Mouse (Mus musculus) CH12.LX (cell line): ENCODE results near the gene Tstd1. TPM values are rescaled to one million over a fixed set of nuclear protein-coding genes. Genes with fewer than 3 reads are reported as not detected.

ENCODE experiments used
- DNase-seq: peaks from one replicate; pipeline ENCODE4 v3.0.0-alpha.2; 2013; ENCODE audit errors: extremely low read depth
- H3K27ac ChIP-seq: 2 replicates; pipeline ENCODE4 v1.5.1; 2012; ENCODE audit warnings: low read depth, mild to moderate bottlenecking, control low read depth, moderate library complexity; ENCODE audit not compliant: insufficient read depth
- H3K27me3 ChIP-seq: replicated peaks from 2 replicates; pipeline ENCODE3; 2012; ENCODE audit warnings: inconsistent platforms
- H3K36me3 ChIP-seq, 2 experiments: replicated peaks in 1 of 2; 2 replicates each; pipeline versions ENCODE3 to v1.6.1; 2012; ENCODE audit warnings: inconsistent platforms in 1 of 2, low read length in 1 of 2, mild to moderate bottlenecking in 1 of 2, mixed read lengths in 1 of 2, moderate library complexity in 1 of 2; ENCODE audit not compliant: control insufficient read depth in 1 of 2, insufficient read depth in 1 of 2
- H3K4me1 ChIP-seq, 2 experiments: 2 replicates each; pipeline ENCODE4 v1.6.1; 2012; ENCODE audit warnings: inconsistent platforms in 1 of 2, moderate library complexity in 1 of 2; ENCODE audit not compliant: insufficient read depth in 2 of 2, control insufficient read depth in 1 of 2
- H3K4me2 ChIP-seq: 2 replicates; pipeline ENCODE4 v1.6.1; 2012; ENCODE audit warnings: low read depth, mild to moderate bottlenecking, control low read depth; ENCODE audit not compliant: poor library complexity, insufficient read depth, severe bottlenecking
- H3K4me3 ChIP-seq, 3 experiments: fragments of 150-350 bp in 1 of 3; sonication (generic) in 1 of 3; replicated peaks in 1 of 3; 2 replicates each; pipeline versions ENCODE3 to v1.5.1; 2011 to 2012; ENCODE audit warnings: low read depth in 2 of 3, low read length in 2 of 3, mild to moderate bottlenecking in 2 of 3, moderate library complexity in 2 of 3, control low read depth in 1 of 3, improper control_type of control experiment in 1 of 3, inconsistent platforms in 1 of 3, mixed read lengths in 1 of 3; ENCODE audit not compliant: poor library complexity in 1 of 3
- H3K79me2 ChIP-seq: replicated peaks from 2 replicates; pipeline ENCODE4 v1.6.1; 2012; ENCODE audit warnings: mild to moderate bottlenecking, moderate library complexity; ENCODE audit not compliant: control insufficient read depth, poor library complexity, insufficient read depth, severe bottlenecking; ENCODE audit errors: extremely low read depth
- H3K9ac ChIP-seq: 2 replicates; pipeline ENCODE4 v1.6.1; 2012; ENCODE audit warnings: low read depth, mild to moderate bottlenecking, control low read depth, moderate library complexity; ENCODE audit not compliant: insufficient read depth
- H3K9me3 ChIP-seq: replicated peaks from 2 replicates; pipeline ENCODE3; 2012; ENCODE audit warnings: low read length, inconsistent platforms, mixed read lengths
- CHD1 ChIP-seq: IDR thresholded peaks from 2 replicates; pipeline ENCODE4 v1.6.1; 2012; ENCODE audit warnings: low read depth, low read length, improper control_type of control experiment, inconsistent platforms
- CHD2 ChIP-seq: IDR thresholded peaks from 2 replicates; pipeline ENCODE4 v1.6.1; 2011; ENCODE audit warnings: low read length, improper control_type of control experiment
- ETS1 ChIP-seq: conservative IDR thresholded peaks from 2 replicates; pipeline ENCODE4 v1.6.1; 2012; ENCODE audit warnings: low read depth, mild to moderate bottlenecking, inconsistent platforms, low read length, improper control_type of control experiment, moderate library complexity
- GABPA ChIP-seq: IDR thresholded peaks from 2 replicates; pipeline ENCODE4 v1.6.1; 2012; ENCODE audit warnings: low read depth, low read length, improper control_type of control experiment, inconsistent platforms; ENCODE audit not compliant: insufficient replicate concordance
- IRF4 ChIP-seq: IDR thresholded peaks from 2 replicates; pipeline ENCODE4 v1.6.1; 2014; ENCODE audit warnings: low read depth, mild to moderate bottlenecking, inconsistent platforms, low read length, improper control_type of control experiment
- JUN ChIP-seq: IDR thresholded peaks from 2 replicates; pipeline ENCODE4 v1.6.1; 2011; ENCODE audit warnings: low read depth, mild to moderate bottlenecking, low read length, improper control_type of control experiment, moderate library complexity; ENCODE audit not compliant: insufficient read depth
- KAT2A ChIP-seq: IDR thresholded peaks from 2 replicates; pipeline ENCODE4 v1.6.1; 2012; ENCODE audit warnings: low read length, improper control_type of control experiment, inconsistent platforms; ENCODE audit not compliant: insufficient replicate concordance
- MAFK ChIP-seq: IDR thresholded peaks from 2 replicates; pipeline ENCODE4 v1.6.1; 2011; ENCODE audit warnings: low read length, improper control_type of control experiment; ENCODE audit not compliant: insufficient replicate concordance
- MAZ ChIP-seq: IDR thresholded peaks from 2 replicates; pipeline ENCODE4 v1.6.1; 2012; ENCODE audit warnings: low read depth, mild to moderate bottlenecking, inconsistent platforms, low read length, improper control_type of control experiment, moderate library complexity
- MYC ChIP-seq: IDR thresholded peaks from 2 replicates; pipeline ENCODE4 v1.6.1; 2011; ENCODE audit warnings: low read depth, mild to moderate bottlenecking, improper control_type of control experiment, low read length
- NELFE ChIP-seq: IDR thresholded peaks from 2 replicates; pipeline ENCODE4 v1.6.1; 2011; ENCODE audit warnings: low read depth, low read length, improper control_type of control experiment
- NRF1 ChIP-seq: IDR thresholded peaks from 2 replicates; pipeline ENCODE4 v1.6.1; 2014; ENCODE audit warnings: low read depth, mild to moderate bottlenecking, inconsistent platforms, low read length, improper control_type of control experiment, moderate library complexity
- POLR2A ChIP-seq: IDR thresholded peaks from 2 replicates; pipeline ENCODE4 v1.6.1; 2011; ENCODE audit warnings: low read depth, mild to moderate bottlenecking, improper control_type of control experiment, low read length
- POLR2AphosphoS2 ChIP-seq: IDR thresholded peaks from 2 replicates; pipeline ENCODE4 v1.6.1; 2011; ENCODE audit warnings: low read depth, low read length, improper control_type of control experiment
- RAD21 ChIP-seq: IDR thresholded peaks from 2 replicates; pipeline ENCODE4 v1.6.1; 2011; ENCODE audit warnings: low read depth, mild to moderate bottlenecking, low read length, improper control_type of control experiment, moderate library complexity
- SMC3 ChIP-seq: IDR thresholded peaks from 2 replicates; pipeline ENCODE4 v1.6.1; 2011; ENCODE audit warnings: low read depth, low read length, improper control_type of control experiment
- TCF12 ChIP-seq: IDR thresholded peaks from 2 replicates; pipeline ENCODE4 v1.6.1; 2014; ENCODE audit warnings: low read depth, mild to moderate bottlenecking, inconsistent platforms, low read length, improper control_type of control experiment
- USF2 ChIP-seq: conservative IDR thresholded peaks from 2 replicates; pipeline ENCODE4 v1.6.1; 2011; ENCODE audit warnings: low read depth, low read length, improper control_type of control experiment
- ZNF384 ChIP-seq: IDR thresholded peaks from 2 replicates; pipeline ENCODE4 v1.6.1; 2012; ENCODE audit warnings: low read depth, low read length, improper control_type of control experiment, inconsistent platforms
- dilution Hi-C: fragments of 300-500 bp; cut with MboI; formaldehyde crosslinking; loops from 2 replicates; pipeline ENCODE4 v1.14.3; 2020; ENCODE audit warnings: low sequenced_read_pairs; ENCODE audit not compliant: extremely low pct_unique_long_range_greater_than_20kb, extremely low pct_ligation_motif_present
- in situ Hi-C: fragments of 300-500 bp; cut with MboI; formaldehyde crosslinking; loops from 3 replicates; pipeline ENCODE4 v1.14.3; 2019; ENCODE audit warnings: low sequenced_read_pairs, low pct_ligation_motif_present, low pct_unique_long_range_greater_than_20kb, mixed read lengths
- polyA plus RNA-seq: library from polyadenylated mRNA; unstranded; fragments of >175 nt; gene quantifications from 2 replicates; pipeline ENCODE4 v1.2.1, GENCODE M21; 2012; ENCODE audit warnings: low read depth; ENCODE audit not compliant: insufficient read length
- total RNA-seq, 2 experiments: library from RNA; depleted of rRNA; stranded (reverse); fragments of 300-350 nt in 1 of 2; fragments of >200 nt in 1 of 2; gene quantifications; 2 replicates each; pipeline ENCODE4 v1.2.3; 2012 to 2014

The Tstd1 gene
- total and polyA plus RNA-seq, 3 experiments: 1.4 to 3.5 (median 2.5) TPM

- no peak overlapping the region for H3K4me2 ChIP-seq
- dilution Hi-C loops (no loop called here), in situ Hi-C loops (no loop called here)
- H3K4me3 ChIP-seq: no peak overlapping the region
- peaks cover 8% of the 10 kb centered on the region for H3K27me3 ChIP-seq
- TF ChIP-seq JUN (no peak), KAT2A (no peak), SMC3 (no peak), IRF4 (no peak)
- H3K27ac ChIP-seq: no peak overlapping the region
- no peaks in the 10 kb centered on the region for H3K79me2 ChIP-seq
- H3K36me3 ChIP-seq: no peaks in the 10 kb centered on the region
- H3K9me3 ChIP-seq: no peaks in the 10 kb centered on the region
- no peak overlapping the region for H3K9ac ChIP-seq
- H3K4me1 ChIP-seq: peaks cover 7 to 19% of the 10 kb centered on the region in 2 experiments
- no peak for DNase-seq
Measured at GRCm38 (mm10) chr1:171375646-171376097, 43.0 kb upstream of the Tstd1 start.

GRCm38 (mm10) chr1:171378298-171378697 is 40.4 kb upstream of the Tstd1 start:
- TF ChIP-seq USF2 (no peak), ZNF384 (no peak), KAT2A (no peak), MAZ (no peak), NRF1 (no peak), IRF4 (no peak), ETS1 (no peak), POLR2AphosphoS2 (no peak), MYC (no peak), RAD21 (no peak), CHD1 (no peak), GABPA (no peak), CHD2 (no peak), MAFK (no peak), NELFE (no peak), TCF12 (no peak), POLR2A (no peak)
- Histone ChIP-seq H3K9ac (no peak overlapping the region), H3K4me3 (no peak overlapping the region), H3K27me3 (peaks cover 9% of the 10 kb centered on the region), H3K79me2 (no peaks in the 10 kb centered on the region), H3K27ac (no peak overlapping the region), H3K4me1 (peaks cover 11 to 36% of the 10 kb centered on the region in 2 experiments), H3K36me3 (no peaks in the 10 kb centered on the region), H3K9me3 (no peaks in the 10 kb centered on the region), H3K4me2 (no peak overlapping the region)
- DNase-seq: no peak
- in situ Hi-C loops (no loop called here), dilution Hi-C loops (no loop called here)
